Mouse (Mus musculus): ENCODE results near the gene Aoc2. TPM values are rescaled to one million over a fixed set of nuclear protein-coding genes. Genes with fewer than 3 reads are reported as not detected.
"Not testable (repeated sequence)": the region's sequence is repeated elsewhere in the genome, so short reads cannot be mapped to it uniquely, and the experiment has no call there.

The Aoc2 gene
- polyA plus RNA-seq, 1 experiment: 1.7 TPM

- TF ChIP-seq CTCF (IDR thresholded peaks at IDR 0.05; ENCODE audit: borderline replicate concordance, insufficient read depth, low read length) (no peak), POLR2A (IDR thresholded peaks at IDR 0.05; ENCODE audit: low read depth, low read length) (no peak)
- peak overlapping the region; percentile 58 for H3K27ac ChIP-seq (ENCODE audit: insufficient read depth, low read length)
- peaks cover 6% of the 10 kb centered on the region; the same call in 1 of the 2 replicates for H3K4me1 ChIP-seq (ENCODE audit: control insufficient read depth, insufficient read depth, low read length)
- H3K4me3 ChIP-seq (ENCODE audit: insufficient read depth, low read length): peak overlapping the region; percentile 92
Observed at GRCm38 (mm10) chr11:101315082-101315650, 9.7 kb upstream of the Aoc2 start.

GRCm38 (mm10) chr11:101315665-101316500, 9.0 kb upstream of the Aoc2 start, which contains the start of gene Psme3:
Gene Psme3 (plus strand): TSS chr11:101316213.
- H3K4me1 ChIP-seq (ENCODE audit: control insufficient read depth, insufficient read depth, low read length): peaks cover 6% of the 10 kb centered on the region; the same call in 1 of the 2 replicates
- peak within 1 kb of the TSS; percentile 58 for H3K27ac ChIP-seq (ENCODE audit: insufficient read depth, low read length)
- peak within 1 kb of the TSS; percentile 92 for H3K4me3 ChIP-seq (ENCODE audit: insufficient read depth, low read length)
- TF ChIP-seq POLR2A (IDR thresholded peaks at IDR 0.05; ENCODE audit: low read depth, low read length): peak; percentile 69
- no peak for TF ChIP-seq CTCF (IDR thresholded peaks at IDR 0.05; ENCODE audit: borderline replicate concordance, insufficient read depth, low read length)

- peak overlapping the region; percentile 92 for H3K4me3 ChIP-seq (ENCODE audit: insufficient read depth, low read length)
- TF ChIP-seq CTCF (IDR thresholded peaks at IDR 0.05; ENCODE audit: borderline replicate concordance, insufficient read depth, low read length): no peak
- TF ChIP-seq POLR2A (IDR thresholded peaks at IDR 0.05; ENCODE audit: low read depth, low read length): 0 out of 2 replicates have a peak, but pooled peaks have one; percentile 29
- H3K27ac ChIP-seq (ENCODE audit: insufficient read depth, low read length): no peak overlapping the region
- peaks cover 6% of the 10 kb centered on the region; the same call in 1 of the 2 replicates for H3K4me1 ChIP-seq (ENCODE audit: control insufficient read depth, insufficient read depth, low read length)
Observed at GRCm38 (mm10) chr11:101316501-101316917, 8.4 kb upstream of the Aoc2 start.

- H3K4me1 ChIP-seq (ENCODE audit: control insufficient read depth, insufficient read depth, low read length): no peaks in the 10 kb centered on the region
- H3K4me3 ChIP-seq (ENCODE audit: insufficient read depth, low read length): no peak overlapping the region
- TF ChIP-seq CTCF (IDR thresholded peaks at IDR 0.05; ENCODE audit: borderline replicate concordance, insufficient read depth, low read length) (peak; percentile 95), POLR2A (IDR thresholded peaks at IDR 0.05; ENCODE audit: low read depth, low read length) (no peak)
- no peak overlapping the region for H3K27ac ChIP-seq (ENCODE audit: insufficient read depth, low read length)
Observed at GRCm38 (mm10) chr11:101323609-101324008, 1.3 kb upstream of the Aoc2 start.

- not testable (repeated sequence) for H3K4me3 ChIP-seq (ENCODE audit: insufficient read depth, low read length); H3K27ac ChIP-seq (ENCODE audit: insufficient read depth, low read length); H3K4me1 ChIP-seq (ENCODE audit: control insufficient read depth, insufficient read depth, low read length)
Observed at GRCm38 (mm10) chr11:101325201-101325600, 338 bp downstream of the Aoc2 start.

- Histone ChIP-seq H3K4me1 (ENCODE audit: control insufficient read depth, insufficient read depth, low read length) (no peaks in the 10 kb centered on the region; the same call in 1 of the 2 replicates), H3K27ac (ENCODE audit: insufficient read depth, low read length) (no peak overlapping the region), H3K4me3 (ENCODE audit: insufficient read depth, low read length) (no peak overlapping the region)
- TF ChIP-seq POLR2A (IDR thresholded peaks at IDR 0.05; ENCODE audit: low read depth, low read length): no peak
- TF ChIP-seq CTCF (IDR thresholded peaks at IDR 0.05; ENCODE audit: borderline replicate concordance, insufficient read depth, low read length): no peak
Observed at GRCm38 (mm10) chr11:101326147-101326546, 1.3 kb downstream of the Aoc2 start.

GRCm38 (mm10) chr11:101327311-101327710, 2.4 kb downstream of the Aoc2 start:
- Histone ChIP-seq H3K4me3 (ENCODE audit: insufficient read depth, low read length) (no peak overlapping the region), H3K4me1 (ENCODE audit: control insufficient read depth, insufficient read depth, low read length) (no peaks in the 10 kb centered on the region; the same call in 1 of the 2 replicates), H3K27ac (ENCODE audit: insufficient read depth, low read length) (no peak overlapping the region)
- TF ChIP-seq POLR2A (IDR thresholded peaks at IDR 0.05; ENCODE audit: low read depth, low read length) (no peak), CTCF (IDR thresholded peaks at IDR 0.05; ENCODE audit: borderline replicate concordance, insufficient read depth, low read length) (no peak)

GRCm38 (mm10) chr11:101328941-101329635, 4.2 kb downstream of the Aoc2 start:
- H3K4me3 ChIP-seq (ENCODE audit: insufficient read depth, low read length): no peak overlapping the region
- H3K27ac ChIP-seq (ENCODE audit: insufficient read depth, low read length): peak overlapping the region; percentile 0; the same call in 1 of the 2 replicates
- TF ChIP-seq CTCF (IDR thresholded peaks at IDR 0.05; ENCODE audit: borderline replicate concordance, insufficient read depth, low read length): no peak
- no peak for TF ChIP-seq POLR2A (IDR thresholded peaks at IDR 0.05; ENCODE audit: low read depth, low read length)
- H3K4me1 ChIP-seq (ENCODE audit: control insufficient read depth, insufficient read depth, low read length): no peaks in the 10 kb centered on the region; the same call in 1 of the 2 replicates

- no peaks in the 10 kb centered on the region; the same call in 1 of the 2 replicates for H3K4me1 ChIP-seq (ENCODE audit: control insufficient read depth, insufficient read depth, low read length)
- H3K4me3 ChIP-seq (ENCODE audit: insufficient read depth, low read length): no peak within 1 kb of the TSS
- TF ChIP-seq CTCF (IDR thresholded peaks at IDR 0.05; ENCODE audit: borderline replicate concordance, insufficient read depth, low read length) (no peak), POLR2A (IDR thresholded peaks at IDR 0.05; ENCODE audit: low read depth, low read length) (no peak)
- peak within 1 kb of the TSS; percentile 27; the same call in 1 of the 2 replicates for H3K27ac ChIP-seq (ENCODE audit: insufficient read depth, low read length)
Observed at GRCm38 (mm10) chr11:101330371-101330924, 5.6 kb downstream of the Aoc2 start, which contains the start of gene Aoc3. Gene Aoc3 (plus strand): TSS chr11:101330605.

- not testable (repeated sequence) for H3K4me1 ChIP-seq (ENCODE audit: control insufficient read depth, insufficient read depth, low read length); H3K27ac ChIP-seq (ENCODE audit: insufficient read depth, low read length); H3K4me3 ChIP-seq (ENCODE audit: insufficient read depth, low read length)
Observed at GRCm38 (mm10) chr11:101330961-101331360, 6.1 kb downstream of the Aoc2 start.

Data from embryonic fibroblast, embryonic 13.5 days (primary cell).